Mouse (Mus musculus): ENCODE results near the gene Dhcr7.
A peak's percentile ranks its signal among the peaks of the same experiment; 100 is the strongest.

Gene Dhcr7

DNA sequence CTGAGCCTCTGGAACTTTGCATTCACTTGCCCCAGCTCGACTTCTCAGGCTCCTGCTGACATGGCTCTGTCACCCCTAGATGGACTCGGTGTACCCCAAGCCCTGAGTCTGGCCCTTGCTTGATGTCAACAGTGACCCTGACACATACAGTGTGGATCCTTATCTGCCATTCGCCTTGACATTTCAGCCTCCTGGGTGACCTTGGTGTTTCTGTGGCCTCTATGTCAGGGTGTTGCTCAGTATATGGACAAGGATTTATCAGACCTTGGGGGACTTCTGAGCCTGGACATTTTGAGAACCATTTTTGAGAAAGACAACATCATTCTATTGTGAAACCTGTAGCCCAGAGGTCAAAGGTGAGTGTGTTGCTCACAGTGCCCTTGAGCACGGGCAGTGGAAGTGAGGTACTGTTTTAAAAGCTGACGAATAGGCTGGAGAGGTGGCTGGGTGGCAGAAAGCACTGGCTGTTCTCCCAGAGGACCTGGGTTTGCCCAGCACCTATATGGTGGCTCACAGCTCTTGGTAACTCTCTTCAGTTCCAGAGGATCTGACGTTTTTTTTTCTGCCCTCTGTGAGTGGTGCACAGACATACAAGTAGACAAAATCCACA lies 10.7 kb downstream of the Dhcr7 start:
- DNase-seq (ENCODE audit: low spot score in 2 of 2), result no peak

DNA sequence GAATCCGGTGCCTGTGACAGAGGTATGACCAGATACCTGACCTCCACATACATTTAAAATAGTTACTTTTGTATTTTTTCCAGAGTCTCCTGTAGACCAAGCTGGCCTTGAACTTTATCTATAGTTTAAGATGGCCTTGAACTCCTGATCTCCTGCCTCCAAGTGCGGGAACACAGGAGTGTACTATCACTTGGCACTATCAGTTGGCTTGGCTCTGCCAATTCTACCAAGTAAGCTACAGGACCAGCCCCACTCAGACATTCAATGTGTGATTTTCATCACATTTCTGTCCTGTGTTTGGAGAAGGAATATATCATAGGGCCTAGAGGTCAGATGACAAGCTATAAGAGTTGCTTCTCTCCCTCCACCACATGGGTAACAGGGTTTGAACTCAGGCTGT lies 11.4 kb downstream of the Dhcr7 start:
- no peak for DNase-seq (ENCODE audit: low spot score in 2 of 2)

DNA sequence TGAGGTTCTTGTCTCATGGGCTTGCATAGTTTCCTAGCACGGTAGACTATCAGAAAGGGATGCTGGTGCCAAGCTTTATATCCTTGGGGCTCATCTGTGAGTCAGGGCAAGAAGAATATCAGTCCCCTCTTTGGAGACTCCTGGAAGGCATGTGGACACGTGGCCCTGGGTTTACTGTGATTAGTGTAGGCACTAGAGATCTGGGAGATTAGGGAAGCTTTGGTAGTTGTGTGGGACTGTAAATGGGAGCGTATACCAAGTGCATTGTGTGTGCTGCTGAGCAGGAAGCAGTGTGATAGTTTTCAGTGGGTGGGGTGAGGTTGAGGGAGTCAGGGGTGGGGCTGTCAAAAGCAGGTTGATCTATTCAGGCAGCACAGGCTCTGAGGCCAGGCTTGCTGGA lies 12.0 kb downstream of the Dhcr7 start:
- no peak for DNase-seq (ENCODE audit: low spot score in 2 of 2)

DNA sequence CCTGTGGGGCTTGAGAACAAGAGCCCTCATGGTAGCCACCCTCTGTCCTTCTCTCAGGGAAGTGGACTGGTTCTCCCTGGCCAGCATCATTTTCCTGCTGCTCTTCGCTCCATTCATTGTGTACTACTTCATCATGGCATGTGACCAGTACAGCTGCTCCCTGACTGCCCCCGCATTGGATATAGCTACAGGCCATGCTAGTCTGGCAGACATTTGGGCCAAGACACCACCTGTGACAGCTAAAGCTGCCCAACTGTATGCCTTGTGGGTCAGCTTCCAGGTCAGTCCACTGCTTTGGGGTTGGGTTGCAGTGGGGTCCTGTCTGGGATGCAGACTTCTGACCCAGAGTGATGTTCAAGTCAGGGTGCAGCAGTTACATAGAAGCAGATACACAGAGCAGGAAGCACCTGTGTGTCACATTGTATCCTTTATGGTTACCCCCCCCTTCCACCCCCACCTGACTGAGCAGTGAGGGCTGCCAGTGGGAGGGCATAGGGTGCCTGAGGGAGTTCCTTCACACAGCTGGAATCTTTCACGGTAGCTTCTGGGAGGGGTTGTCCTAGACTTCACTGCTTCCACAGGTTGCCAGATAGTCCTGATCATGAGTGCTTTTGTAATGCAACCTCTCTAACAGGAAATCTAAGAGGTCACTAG lies 14.9 kb downstream of the Dhcr7 start:
- DNase-seq (ENCODE audit: low spot score in 2 of 2), result no peak

DNA sequence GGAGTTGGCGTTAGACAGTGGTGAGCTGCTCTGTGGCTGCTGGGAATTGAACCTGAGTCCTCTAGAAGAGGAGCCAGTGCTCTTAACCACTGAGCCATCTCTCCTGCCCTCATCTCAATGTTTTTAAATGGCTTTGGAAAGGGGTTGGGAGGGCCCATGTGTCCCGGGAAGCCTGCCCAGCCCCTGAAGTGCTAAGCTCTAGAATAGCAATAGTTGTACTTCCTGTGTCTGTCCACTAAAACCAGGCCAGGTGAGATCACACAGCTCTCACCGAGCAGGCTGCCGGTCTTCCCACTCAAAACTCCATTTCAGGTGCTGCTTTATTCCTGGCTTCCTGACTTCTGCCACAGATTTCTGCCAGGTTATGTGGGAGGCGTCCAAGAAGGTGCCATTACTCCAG lies 17.2 kb downstream of the Dhcr7 start:
- DNase-seq (ENCODE audit: low spot score in 2 of 2), result no peak

DNA sequence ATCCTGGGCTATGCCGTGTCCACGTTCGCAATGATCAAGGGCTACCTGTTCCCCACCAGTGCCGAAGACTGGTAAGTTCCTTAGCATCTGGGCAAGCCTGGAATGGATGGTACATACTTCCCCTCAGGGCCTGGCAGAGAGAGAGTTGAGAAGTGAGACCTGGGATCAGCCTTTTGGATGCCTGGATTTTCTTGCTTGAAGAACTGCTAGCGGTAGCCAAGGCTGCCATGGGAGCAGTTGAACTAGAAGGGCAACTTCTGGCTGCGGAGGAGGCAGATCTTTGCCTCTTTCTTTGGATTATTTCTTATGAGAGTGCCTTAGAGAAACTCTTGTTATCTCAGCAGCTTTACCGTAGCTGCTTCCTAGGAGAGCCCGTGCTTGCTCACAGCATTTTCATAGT lies 18.4 kb downstream of the Dhcr7 start:
- DNase-seq (ENCODE audit: low spot score in 2 of 2), result no peak

DNA sequence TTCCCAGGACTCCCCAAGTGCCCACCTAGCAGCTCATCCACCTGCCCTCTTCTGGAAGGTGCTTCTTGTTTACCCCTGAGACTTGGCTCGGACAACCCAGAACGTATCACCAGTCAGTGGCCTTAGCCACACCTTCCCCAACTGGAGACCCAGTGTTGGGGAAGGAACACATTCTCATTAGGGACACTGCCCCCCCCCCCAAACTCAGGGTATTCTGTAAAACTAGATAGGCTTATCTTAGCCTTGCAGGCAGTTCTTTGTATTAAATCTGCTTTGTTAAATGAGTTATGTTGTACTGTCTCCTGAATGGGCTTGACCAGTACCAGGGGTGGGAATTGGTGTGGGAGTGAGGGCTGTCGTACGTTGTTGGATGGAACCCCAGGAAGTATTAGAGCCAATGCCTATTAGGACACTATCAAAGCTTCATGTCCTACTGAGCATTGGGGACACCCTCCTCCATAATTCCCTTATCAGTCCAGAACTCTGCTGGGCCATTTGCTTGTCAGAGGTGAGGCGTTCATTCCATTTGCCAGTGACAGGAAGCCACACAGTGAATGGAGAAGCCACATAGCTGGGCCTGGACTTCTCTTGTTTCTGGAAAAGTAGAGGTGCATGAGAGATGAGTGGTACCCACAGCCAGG lies 25.3 kb downstream of the Dhcr7 start:
- DNase-seq (ENCODE audit: low spot score in 2 of 2), result no peak

DNA sequence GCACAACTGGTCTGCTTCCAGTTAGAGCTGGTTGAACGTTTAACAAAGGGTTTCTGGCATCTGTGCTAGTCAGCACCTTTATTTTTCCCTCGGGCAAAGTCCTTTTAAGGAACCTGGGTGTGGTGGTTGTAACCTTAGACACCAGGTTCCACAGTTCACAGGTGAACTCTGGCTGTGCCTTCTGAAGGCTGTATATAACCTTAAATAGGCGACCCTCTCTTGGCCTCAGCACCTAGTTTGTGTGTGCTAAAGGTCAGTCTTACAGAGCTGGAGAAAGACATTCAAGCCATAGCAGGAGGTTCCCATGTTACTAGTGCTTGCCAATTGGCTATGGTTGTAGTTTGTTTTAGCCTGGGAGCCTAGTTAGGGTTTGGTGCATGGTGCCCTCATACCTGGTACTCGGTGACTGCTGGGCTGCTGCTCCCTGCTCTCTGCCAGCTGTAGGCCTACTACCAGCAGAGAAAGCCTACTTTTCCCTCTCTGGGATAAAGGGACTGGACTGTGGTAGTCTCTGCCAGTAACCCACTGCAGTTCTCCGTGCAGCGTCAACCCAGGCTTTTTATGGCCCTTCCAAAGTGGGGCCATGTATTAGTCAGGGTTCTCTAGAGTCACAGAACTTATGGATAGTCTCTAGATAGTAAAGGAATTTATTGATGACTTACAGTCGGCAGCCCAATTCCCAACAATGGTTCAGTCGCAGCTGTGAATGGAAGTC lies 26.0 kb downstream of the Dhcr7 start:
- no peak for DNase-seq (ENCODE audit: low spot score in 2 of 2)

DNA sequence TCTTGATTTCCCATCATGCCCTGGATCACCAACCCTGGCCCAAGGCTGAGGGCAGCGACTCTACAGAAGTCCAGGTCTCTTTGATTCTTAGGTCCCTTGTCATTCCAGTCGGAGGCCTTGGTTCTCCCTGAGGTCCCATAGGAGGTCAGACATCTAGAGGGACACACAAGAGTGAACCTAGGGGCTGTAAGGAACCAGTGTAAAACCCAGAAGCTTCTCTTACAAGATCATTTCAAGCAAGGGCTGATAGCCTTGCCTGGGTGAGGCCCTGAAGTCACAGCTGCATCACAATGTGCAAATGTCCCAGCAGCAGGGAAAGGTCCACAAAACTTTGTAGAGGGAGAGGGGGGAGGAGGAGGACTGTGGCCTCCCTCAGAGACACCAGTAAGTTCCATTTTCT lies 43.6 kb downstream of the Dhcr7 start, which contains the start of gene Gm498:
Gene Gm498 (plus strand): TSS at position 301 of the 400 bp plus-strand sequence.
- DNase-seq (ENCODE audit: low spot score in 2 of 2), result no peak

DNA sequence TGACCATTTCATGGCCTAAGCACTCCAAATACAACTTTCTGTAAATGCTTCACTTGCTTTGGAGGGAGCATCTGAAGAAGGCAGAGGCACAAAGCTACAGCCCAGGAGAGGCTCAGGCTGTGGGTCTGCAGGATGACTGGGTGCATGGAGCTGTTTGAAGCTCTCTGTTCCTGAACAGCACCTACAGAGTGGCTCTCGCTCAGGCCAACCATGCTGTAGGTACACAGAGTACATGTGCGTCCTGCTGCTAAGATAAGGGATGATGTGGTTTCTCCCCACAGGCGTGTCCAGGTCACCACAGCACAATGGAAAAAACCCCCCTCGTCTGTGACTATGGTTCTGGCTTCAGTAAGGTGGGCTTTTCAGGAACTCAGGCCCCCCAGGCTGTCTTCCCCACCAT lies 45.9 kb downstream of the Dhcr7 start:
- no peak for DNase-seq (ENCODE audit: low spot score in 2 of 2)

DNA sequence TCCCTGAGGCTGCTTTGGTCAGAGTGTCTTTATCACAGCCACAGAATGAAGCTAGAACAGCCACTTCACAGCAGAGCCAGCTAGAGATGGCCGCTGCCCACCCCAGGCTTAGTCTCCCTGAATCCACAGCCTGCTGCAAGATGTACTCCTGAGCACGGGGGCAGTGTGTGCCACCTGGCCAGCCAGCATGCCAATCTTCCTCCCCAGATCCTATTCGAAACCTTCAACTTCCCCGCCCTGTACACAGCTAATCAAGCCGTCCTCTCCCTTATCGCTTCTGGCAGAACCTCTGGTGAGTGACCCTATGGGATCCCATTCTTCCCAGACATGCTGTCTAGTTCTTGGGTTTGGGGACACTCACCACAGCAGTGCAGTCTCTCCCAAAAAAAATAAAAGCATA lies 60.8 kb downstream of the Dhcr7 start:
- DNase-seq (ENCODE audit: low spot score in 2 of 2), result no peak

DNA sequence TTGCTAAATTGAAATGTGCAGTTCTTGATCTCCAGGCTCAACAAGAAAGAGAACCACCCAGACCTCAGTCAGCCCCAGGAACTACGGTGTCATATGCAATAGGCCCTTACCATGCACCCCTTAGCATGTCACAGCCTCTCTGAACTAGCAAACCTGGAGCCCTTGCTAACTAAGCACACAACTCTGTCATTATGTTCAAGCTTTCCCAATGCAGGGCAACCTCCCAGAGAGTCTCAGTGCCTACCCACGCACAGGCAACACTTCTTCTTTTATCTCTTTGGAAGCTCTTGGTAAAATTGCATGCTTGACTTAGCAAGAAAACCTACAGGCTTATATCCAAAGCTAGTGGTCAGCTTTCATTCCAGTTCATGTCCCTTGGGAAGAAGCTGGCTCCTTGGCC lies 68.2 kb downstream of the Dhcr7 start:
- DNase-seq (ENCODE audit: low spot score in 2 of 2), result peak in 1 of 2 experiments; percentile 18

DNA sequence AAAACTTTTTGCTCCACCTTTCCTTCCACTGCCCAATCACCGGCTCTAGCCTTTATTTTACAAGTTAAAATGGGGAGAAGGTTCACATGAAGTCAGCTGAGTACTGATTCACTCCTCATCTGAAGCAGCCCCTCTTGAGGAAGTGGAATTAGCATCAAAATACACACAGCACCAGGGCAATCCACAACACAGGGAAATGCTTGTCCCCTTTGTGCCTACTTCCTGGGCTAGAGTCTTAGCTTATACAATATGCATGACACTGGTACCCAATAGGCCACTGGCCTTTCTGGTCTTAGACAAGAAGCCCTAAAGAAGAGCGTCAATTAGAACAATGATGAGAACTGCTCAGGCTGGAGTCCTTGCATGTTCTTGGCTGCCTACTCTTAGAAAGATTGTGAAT lies 69.4 kb downstream of the Dhcr7 start:
- no peak for DNase-seq (ENCODE audit: low spot score in 2 of 2)

Data from right cerebral cortex, postnatal 36 days (tissue).